Mouse (Mus musculus) erythroblast, embryonic 14.5 days (primary cell): ENCODE results near the gene Sdf4. TPM values are rescaled to one million over a fixed set of nuclear protein-coding genes. Genes with fewer than 3 reads are reported as not detected.

ENCODE experiments used
- H3K27me3 ChIP-seq: 2 replicates; pipeline ENCODE4 v1.6.1; 2012; ENCODE audit warnings: inconsistent platforms; ENCODE audit not compliant: control insufficient read depth
- H3K36me3 ChIP-seq: 2 replicates; pipeline ENCODE4 v1.6.1; 2012; ENCODE audit warnings: mild to moderate bottlenecking, inconsistent platforms; ENCODE audit not compliant: control insufficient read depth
- H3K4me1 ChIP-seq: 2 replicates; pipeline ENCODE4 v1.6.1; 2012; ENCODE audit warnings: inconsistent platforms; ENCODE audit not compliant: control insufficient read depth
- H3K4me3 ChIP-seq: replicated peaks from 2 replicates; pipeline ENCODE3; 2012; ENCODE audit warnings: moderate library complexity, mild to moderate bottlenecking, inconsistent platforms
- H3K9me3 ChIP-seq: 2 replicates; pipeline ENCODE4 v1.6.1; 2012; ENCODE audit warnings: low read length, inconsistent platforms, mixed read lengths; ENCODE audit not compliant: control insufficient read depth
- GATA1 ChIP-seq: IDR thresholded peaks from 2 replicates; pipeline ENCODE4 v1.6.1; 2012; ENCODE audit warnings: low read length, inconsistent platforms, mixed read lengths
- TAL1 ChIP-seq: IDR thresholded peaks from 3 replicates; pipeline ENCODE4 v1.6.1; 2012; ENCODE audit warnings: low read length, inconsistent platforms, mixed read lengths
- polyA plus RNA-seq: library from polyadenylated mRNA; stranded (reverse); fragments of >175 nt; gene quantifications from 2 replicates; pipeline ENCODE4 v1.2.3, GENCODE M21; 2012

The Sdf4 gene
- polyA plus RNA-seq, result 3.2 and 4.3 TPM in 2 replicates

- Histone ChIP-seq H3K4me3 (peak within 1 kb of the TSS; percentile 78), H3K27me3 (no peaks in the 10 kb centered on the region), H3K4me1 (peaks cover 73% of the 10 kb centered on the region), H3K9me3 (no peaks in the 10 kb centered on the region), H3K36me3 (peaks cover 27% of the 10 kb centered on the region)
- no peak for TF ChIP-seq TAL1
These were observed at the start of gene Sdf4, which contains the start of gene B3galt6 for GRCm38 (mm10) chr4:155992241-155992905. Gene Sdf4 (plus strand): TSS chr4:155992872. Gene B3galt6 (minus strand): TSS chr4:155992649.

- Histone ChIP-seq H3K9me3 (no peaks in the 10 kb centered on the region), H3K4me3 (peak overlapping the region; percentile 100), H3K36me3 (peaks cover 26% of the 10 kb centered on the region), H3K4me1 (peaks cover 40% of the 10 kb centered on the region), H3K27me3 (peaks cover 36% of the 10 kb centered on the region)
- no peak for TF ChIP-seq GATA1
- no peak for TF ChIP-seq TAL1
These were observed 49.6 kb upstream of the Sdf4 start for GRCm38 (mm10) chr4:155943049-155943452.

- Histone ChIP-seq H3K27me3 (peaks cover 34% of the 10 kb centered on the region), H3K36me3 (peaks cover 32% of the 10 kb centered on the region), H3K4me1 (peaks cover 43% of the 10 kb centered on the region), H3K9me3 (no peaks in the 10 kb centered on the region), H3K4me3 (peak within 1 kb of the TSS; percentile 100)
- no peak for TF ChIP-seq GATA1
- no peak for TF ChIP-seq TAL1
These were observed 49.0 kb upstream of the Sdf4 start, which contains the start of gene Ube2j2 for GRCm38 (mm10) chr4:155943534-155944249. Gene Ube2j2 (plus strand): TSS chr4:155943831.

GRCm38 (mm10) chr4:155944271-155944670, 48.4 kb upstream of the Sdf4 start:
- TF ChIP-seq GATA1, result no peak; the same call in 1 of the 2 replicates
- TF ChIP-seq TAL1, result no peak
- Histone ChIP-seq H3K4me1 (peaks cover 43% of the 10 kb centered on the region), H3K27me3 (peaks cover 34% of the 10 kb centered on the region), H3K9me3 (no peaks in the 10 kb centered on the region), H3K36me3 (peaks cover 38% of the 10 kb centered on the region), H3K4me3 (peak overlapping the region; percentile 100)

GRCm38 (mm10) chr4:155947094-155947493, 45.6 kb upstream of the Sdf4 start:
- no peaks in the 10 kb centered on the region for H3K9me3 ChIP-seq
- peaks cover 66% of the 10 kb centered on the region for H3K36me3 ChIP-seq
- H3K27me3 ChIP-seq, result peaks cover 12% of the 10 kb centered on the region
- no peak overlapping the region for H3K4me3 ChIP-seq
- no peak for TF ChIP-seq GATA1
- TF ChIP-seq TAL1, result no peak
- H3K4me1 ChIP-seq, result peaks cover 43% of the 10 kb centered on the region

GRCm38 (mm10) chr4:155955491-155955890, 37.2 kb upstream of the Sdf4 start:
- H3K36me3 ChIP-seq, result peaks cover 86% of the 10 kb centered on the region
- H3K4me3 ChIP-seq, result no peak overlapping the region
- H3K9me3 ChIP-seq, result no peaks in the 10 kb centered on the region
- no peaks in the 10 kb centered on the region for H3K27me3 ChIP-seq
- H3K4me1 ChIP-seq, result peaks cover 8% of the 10 kb centered on the region
- TF ChIP-seq GATA1, result no peak
- no peak for TF ChIP-seq TAL1

- TF ChIP-seq TAL1 (no peak), GATA1 (no peak)
These were observed 33.4 kb upstream of the Sdf4 start for GRCm38 (mm10) chr4:155959275-155959674.

GRCm38 (mm10) chr4:155962167-155962971, 30.3 kb upstream of the Sdf4 start, which contains the start of gene C1qtnf12:
Gene C1qtnf12 (plus strand): TSS chr4:155962318.
- H3K9me3 ChIP-seq, result no peaks in the 10 kb centered on the region
- H3K4me3 ChIP-seq, result peak within 1 kb of the TSS; percentile 75
- peaks cover 65% of the 10 kb centered on the region for H3K4me1 ChIP-seq
- peaks cover 74% of the 10 kb centered on the region for H3K36me3 ChIP-seq
- H3K27me3 ChIP-seq, result no peaks in the 10 kb centered on the region
- TF ChIP-seq GATA1 (no peak), TAL1 (no peak)

More at GRCm38 (mm10) chr4:155959275-155959674, 33.4 kb upstream of the Sdf4 start:
- Histone ChIP-seq H3K9me3 (no peaks in the 10 kb centered on the region), H3K4me1 (peaks cover 41% of the 10 kb centered on the region), H3K36me3 (peaks cover 73% of the 10 kb centered on the region), H3K4me3 (no peak overlapping the region), H3K27me3 (no peaks in the 10 kb centered on the region)

GRCm38 (mm10) chr4:155963106-155963505, 29.6 kb upstream of the Sdf4 start:
- no peaks in the 10 kb centered on the region for H3K27me3 ChIP-seq
- peak overlapping the region; percentile 75 for H3K4me3 ChIP-seq
- H3K36me3 ChIP-seq, result peaks cover 71% of the 10 kb centered on the region
- no peaks in the 10 kb centered on the region for H3K9me3 ChIP-seq
- H3K4me1 ChIP-seq, result peaks cover 72% of the 10 kb centered on the region
- no peak for TF ChIP-seq GATA1
- no peak for TF ChIP-seq TAL1
